Mouse (Mus musculus): Measurements from ENCODE around the gene Gpr183. TPM values are rescaled to one million over a fixed set of nuclear protein-coding genes. Genes with fewer than 3 reads are reported as not detected.

The Gpr183 gene
- total RNA-seq, 4 experiments from 2014 or later: 0.87 to 1.7 (median 1.1) TPM

- DNase-seq (ENCODE audit: low spot score): no peak
Observed at GRCm38 (mm10) chr14:121903381-121903876, 61.6 kb downstream of the Gpr183 start.

Other genes with a start within 250 kb of the Gpr183 start
- 10 to 100 TPM; 23.6 to 29.0 (median 26.3) TPM for gene Dock9, start 167.4 kb downstream of the Gpr183 start, total RNA-seq (2022)
- gene Ubac2, start 86.6 kb downstream of the Gpr183 start, total RNA-seq (2022): 10 to 100 TPM; 30.4 to 31.5 (median 30.8) TPM
- under 1 TPM in 3 of 4 experiments, not detected in 1; 0.16 to 0.23 (median 0.19) TPM for gene Gpr18, start 49.4 kb downstream of the Gpr183 start, total RNA-seq (2022)
- gene Timm8a2, start 69.5 kb upstream of the Gpr183 start, total RNA-seq (2022): not detected
- 100 to 1,000 TPM; 120 to 144 (median 136) TPM for gene Tm9sf2, start 141.8 kb upstream of the Gpr183 start, total RNA-seq (2022)
- gene Clybl, start 216.5 kb upstream of the Gpr183 start, total RNA-seq (2022): 100 to 1,000 TPM; 129 to 140 (median 133) TPM

All from heart, adult 8-10 months (tissue).